Mouse (Mus musculus) forebrain, embryonic 16.5 days (tissue): ENCODE measurements around the gene Ahnak2. TPM values are rescaled to one million over a fixed set of nuclear protein-coding genes. Genes with fewer than 3 reads are reported as not detected.

Source experiments
- ATAC-seq: fragments of 200-750 bp; cut with Nextera tagmentation; 2 replicates; pipeline ENCODE4 v1.8.0; 2017; ENCODE audit warnings: mild to moderate bottlenecking, moderate library complexity
- H3K27ac ChIP-seq: fragments of 300-500 bp; sonication (generic); 2 replicates; pipeline ENCODE4 v1.5.1; 2014; ENCODE audit warnings: low read length, control low read depth
- H3K27me3 ChIP-seq: fragments of 300-500 bp; sonication (generic); replicated peaks from 2 replicates; pipeline ENCODE4 v1.6.1; 2014; ENCODE audit warnings: low read length; ENCODE audit not compliant: control insufficient read depth, insufficient read depth
- H3K36me3 ChIP-seq: fragments of 300-500 bp; sonication (generic); 2 replicates; pipeline ENCODE4 v1.6.1; 2014; ENCODE audit not compliant: control insufficient read depth, insufficient read depth
- H3K4me1 ChIP-seq: fragments of 300-500 bp; sonication (generic); replicated peaks from 2 replicates; pipeline ENCODE4 v1.6.1; 2014; ENCODE audit warnings: low read length; ENCODE audit not compliant: control insufficient read depth, insufficient read depth
- H3K4me2 ChIP-seq: fragments of 300-500 bp; sonication (generic); 2 replicates; pipeline ENCODE4 v1.6.1; 2014; ENCODE audit warnings: mild to moderate bottlenecking, low read length, control low read depth
- H3K4me3 ChIP-seq: fragments of 300-500 bp; sonication (generic); replicated peaks from 2 replicates; pipeline ENCODE4 v1.5.1; 2014; ENCODE audit warnings: mild to moderate bottlenecking, low read length, control low read depth
- H3K9ac ChIP-seq: fragments of 300-500 bp; sonication (generic); replicated peaks from 2 replicates; pipeline ENCODE4 v1.6.1; 2014; ENCODE audit warnings: low read depth, low read length, control low read depth
- H3K9me3 ChIP-seq: fragments of 300-500 bp; sonication (generic); 2 replicates; pipeline ENCODE4 v1.6.1; 2016; ENCODE audit warnings: low read length; ENCODE audit not compliant: control insufficient read depth
- WGBS: fragments of 180-500 bp; shearing (Covaris S2); extraction: QIAGEN DNeasy Blood & Tissue Kit; methylation state at CpG from one replicate; pipeline ENCODE4 v1.1.7; 2014; 5-methylcytosine and 5-hydroxymethylcytosine counted together
- polyA plus RNA-seq: library from polyadenylated mRNA; unstranded; fragments of >200 nt; fragmentation: Nextera tagmentation; extraction: Ambion mirVana; gene quantifications from 2 replicates; pipeline ENCODE4 v1.2.1, GENCODE M21; 2015

Gene Ahnak2
- polyA plus RNA-seq, 1 experiment from 2014 or later, result 1.2 TPM

GRCm38 (mm10) chr12:112800476-112800875 lies 2.0 kb downstream of the Ahnak2 start:
- Histone ChIP-seq H3K4me2 (no peak overlapping the region), H3K27ac (no peak overlapping the region), H3K36me3 (no peaks in the 10 kb centered on the region), H3K27me3 (peaks cover 8% of the 10 kb centered on the region; the same call in 1 of the 2 replicates), H3K9ac (no peak overlapping the region), H3K4me1 (peaks cover 23% of the 10 kb centered on the region), H3K4me3 (no peak overlapping the region), H3K9me3 (no peaks in the 10 kb centered on the region)
- WGBS, result 12% methylated on average over 4 of the region's 4 CpGs
- ATAC-seq, result peak; percentile 13; the same call in 1 of the 2 replicates

GRCm38 (mm10) chr12:112799237-112799970 lies 3.1 kb downstream of the Ahnak2 start:
- no peak overlapping the region for H3K4me2 ChIP-seq
- 87% methylated on average over 10 of the region's 10 CpGs for WGBS
- no peak overlapping the region for H3K27ac ChIP-seq
- no peak overlapping the region for H3K4me3 ChIP-seq
- no peak overlapping the region for H3K9ac ChIP-seq
- peaks cover 8% of the 10 kb centered on the region; the same call in 1 of the 2 replicates for H3K27me3 ChIP-seq
- ATAC-seq, result no peak
- peaks cover 25% of the 10 kb centered on the region for H3K4me1 ChIP-seq
- H3K36me3 ChIP-seq, result no peaks in the 10 kb centered on the region
- H3K9me3 ChIP-seq, result no peaks in the 10 kb centered on the region

GRCm38 (mm10) chr12:112798716-112799115 lies 3.7 kb downstream of the Ahnak2 start:
- no peak for ATAC-seq
- Histone ChIP-seq H3K9me3 (no peaks in the 10 kb centered on the region), H3K4me3 (no peak overlapping the region), H3K36me3 (no peaks in the 10 kb centered on the region), H3K27me3 (peaks cover 8% of the 10 kb centered on the region; the same call in 1 of the 2 replicates), H3K4me1 (peaks cover 28% of the 10 kb centered on the region), H3K4me2 (no peak overlapping the region), H3K27ac (no peak overlapping the region), H3K9ac (no peak overlapping the region)
- WGBS, result 83% methylated on average over 5 of the region's 5 CpGs

GRCm38 (mm10) chr12:112798332-112798681 lies 4.2 kb downstream of the Ahnak2 start:
- no peak overlapping the region for H3K4me3 ChIP-seq
- 27% methylated on average over 5 of the region's 5 CpGs for WGBS
- H3K4me1 ChIP-seq, result peaks cover 28% of the 10 kb centered on the region
- no peaks in the 10 kb centered on the region for H3K36me3 ChIP-seq
- no peak overlapping the region for H3K4me2 ChIP-seq
- no peak overlapping the region for H3K9ac ChIP-seq
- ATAC-seq, result no peak
- no peaks in the 10 kb centered on the region for H3K9me3 ChIP-seq
- H3K27ac ChIP-seq, result no peak overlapping the region
- peaks cover 8% of the 10 kb centered on the region; the same call in 1 of the 2 replicates for H3K27me3 ChIP-seq

GRCm38 (mm10) chr12:112797672-112798331 lies 4.7 kb downstream of the Ahnak2 start:
- 48% methylated on average over 15 of the region's 15 CpGs for WGBS
- peak; percentile 22 for ATAC-seq

GRCm38 (mm10) chr12:112796551-112797510 lies 5.6 kb downstream of the Ahnak2 start:
- WGBS, result 58% methylated on average over 17 of the region's 17 CpGs
- H3K4me2 ChIP-seq, result no peak overlapping the region
- peaks cover 8% of the 10 kb centered on the region; the same call in 1 of the 2 replicates for H3K27me3 ChIP-seq
- no peak for ATAC-seq
- H3K9ac ChIP-seq, result no peak overlapping the region
- H3K27ac ChIP-seq, result no peak overlapping the region
- no peak overlapping the region for H3K4me3 ChIP-seq
- no peaks in the 10 kb centered on the region for H3K36me3 ChIP-seq
- peaks cover 22% of the 10 kb centered on the region for H3K4me1 ChIP-seq
- no peaks in the 10 kb centered on the region for H3K9me3 ChIP-seq

More at GRCm38 (mm10) chr12:112797672-112798331, 4.7 kb downstream of the Ahnak2 start:
- no peaks in the 10 kb centered on the region for H3K9me3 ChIP-seq
- H3K4me1 ChIP-seq, result peaks cover 28% of the 10 kb centered on the region
- no peak overlapping the region for H3K4me2 ChIP-seq
- no peak overlapping the region for H3K9ac ChIP-seq
- H3K4me3 ChIP-seq, result no peak overlapping the region
- H3K36me3 ChIP-seq, result no peaks in the 10 kb centered on the region
- no peak overlapping the region for H3K27ac ChIP-seq
- peaks cover 8% of the 10 kb centered on the region; the same call in 1 of the 2 replicates for H3K27me3 ChIP-seq

- Histone ChIP-seq H3K9ac (no peak overlapping the region), H3K4me1 (peaks cover 17% of the 10 kb centered on the region), H3K4me2 (no peak overlapping the region), H3K9me3 (no peaks in the 10 kb centered on the region), H3K27me3 (no peaks in the 10 kb centered on the region), H3K27ac (no peak overlapping the region), H3K36me3 (no peaks in the 10 kb centered on the region), H3K4me3 (no peak overlapping the region)
- no peak for ATAC-seq
- WGBS, result 72% methylated on average over 18 of the region's 18 CpGs
Measured at GRCm38 (mm10) chr12:112795466-112796104, 6.9 kb downstream of the Ahnak2 start.

GRCm38 (mm10) chr12:112794998-112795397 lies 7.5 kb downstream of the Ahnak2 start:
- H3K4me1 ChIP-seq, result peaks cover 17% of the 10 kb centered on the region
- H3K4me3 ChIP-seq, result no peak overlapping the region
- no peaks in the 10 kb centered on the region for H3K27me3 ChIP-seq
- no peak for ATAC-seq
- H3K9ac ChIP-seq, result no peak overlapping the region
- no peak overlapping the region for H3K27ac ChIP-seq
- WGBS, result 83% methylated on average over 5 of the region's 5 CpGs
- no peaks in the 10 kb centered on the region for H3K36me3 ChIP-seq
- no peaks in the 10 kb centered on the region for H3K9me3 ChIP-seq
- no peak overlapping the region for H3K4me2 ChIP-seq
